Mouse (Mus musculus) E14TG2a.4 (cell line): Measurements from ENCODE around the gene Gm10837.

Source experiments
- CTCF ChIP-seq: conservative IDR thresholded peaks from 2 replicates; pipeline ENCODE4 v1.5.1; 2014; ENCODE audit warnings: low read length
- NANOG ChIP-seq: IDR thresholded peaks from 2 replicates; pipeline ENCODE4 v1.6.1; 2014; ENCODE audit warnings: borderline replicate concordance, low read length, mixed read lengths
- POU5F1 ChIP-seq: IDR thresholded peaks from 2 replicates; pipeline ENCODE4 v1.6.1; 2014; ENCODE audit warnings: low read length, borderline replicate concordance

- TF ChIP-seq CTCF (no peak), NANOG (no peak), POU5F1 (no peak)
Measured at GRCm38 (mm10) chr14:122471449-122472085, 18.8 kb upstream of the Gm10837 start.
